In genomic region chr1:181150827-181151534, GRCm38 (mm10) we compare ENCODE assay signal across 8 mouse cellular contexts. TPM values are rescaled to one million over a fixed set of nuclear protein-coding genes. Genes with fewer than 3 reads are reported as not detected.
DNase-seq lines count a peak whose midpoint lies in the region; ATAC-seq and TF ChIP-seq lines count a peak whose summit lies in the region.

No protein-coding gene starts in this region.

- peak; percentile 79 for DNase-seq in 3134 (ENCODE audit: extremely low read depth, insufficient read length, low spot score)
- DNase-seq in adrenal gland, postnatal 36 days: peak; percentile 93 to 94
- DNase-seq in heart, adult 8-10 months (ENCODE audit: low spot score): peak; percentile 92
- DNase-seq in kidney, adult 9 months: peak; percentile 92
- peak; percentile 93 for DNase-seq in limb, embryonic 14.5 days (ENCODE audit: low spot score)
- peak; percentile 94 for DNase-seq in midbrain, postnatal 0 days (ENCODE audit: low spot score)
- peak; percentile 84 to 91 for DNase-seq in spleen, postnatal 14 days (ENCODE audit: low spot score in 2 of 2)

- H3K27me3 ChIP-seq in embryonic facial prominence, embryonic 13.5 days: no peaks in the 10 kb centered on the region
- no peaks in the 10 kb centered on the region for H3K27me3 ChIP-seq in limb, embryonic 14.5 days (ENCODE audit: control insufficient read depth, insufficient read depth, low read length)
- no peaks in the 10 kb centered on the region for H3K27me3 ChIP-seq in midbrain, postnatal 0 days (ENCODE audit: insufficient read depth, low read length)

- TF ChIP-seq POLR2A in limb, embryonic 14.5 days (IDR thresholded peaks at IDR 0.05; ENCODE audit: borderline replicate concordance, extremely low read depth, insufficient read depth, insufficient read length): peak; percentile 82; the same call in 1 of the 2 replicates

- H3K4me3 ChIP-seq in embryonic facial prominence, embryonic 13.5 days: peak overlapping the region; percentile 93
- peak overlapping the region; percentile 90 for H3K4me3 ChIP-seq in limb, embryonic 14.5 days (replicated peaks; ENCODE audit: low read length)
- peak overlapping the region; percentile 97 for H3K4me3 ChIP-seq in midbrain, postnatal 0 days (ENCODE audit: low read depth, low read length)

- peak overlapping the region; percentile 65 for H3K4me2 ChIP-seq in embryonic facial prominence, embryonic 13.5 days
- H3K4me2 ChIP-seq in limb, embryonic 14.5 days (replicated peaks; ENCODE audit: low read depth, low read length, severe bottlenecking): peak overlapping the region; percentile 68
- peak overlapping the region; percentile 72 for H3K4me2 ChIP-seq in midbrain, postnatal 0 days (ENCODE audit: low read depth, low read length, poor library complexity, severe bottlenecking)

- peak overlapping the region; percentile 89 for H3K27ac ChIP-seq in embryonic facial prominence, embryonic 13.5 days
- peak overlapping the region; percentile 83 for H3K27ac ChIP-seq in limb, embryonic 14.5 days (replicated peaks; ENCODE audit: low read depth, low read length)
- peak overlapping the region; percentile 85 for H3K27ac ChIP-seq in midbrain, postnatal 0 days (ENCODE audit: low read depth, low read length)

- peak; percentile 82 for ATAC-seq in embryonic facial prominence, embryonic 13.5 days (ENCODE audit: insufficient number of reproducible peaks, insufficient read depth, low FRiP score, low TSS enrichment, low read depth)
- peak; percentile 90 for ATAC-seq in limb, embryonic 14.5 days (ENCODE audit: low FRiP score, low read depth)
- ATAC-seq in midbrain, postnatal 0 days (ENCODE audit: low FRiP score): peak; percentile 92

- peaks cover 24% of the 10 kb centered on the region for H3K4me1 ChIP-seq in embryonic facial prominence, embryonic 13.5 days
- peaks cover 7% of the 10 kb centered on the region; the same call in 1 of the 2 replicates for H3K4me1 ChIP-seq in limb, embryonic 14.5 days (ENCODE audit: control insufficient read depth, insufficient read depth, low read length)
- H3K4me1 ChIP-seq in midbrain, postnatal 0 days (ENCODE audit: insufficient read depth, low read length): peaks cover 4% of the 10 kb centered on the region; the same call in 1 of the 2 replicates

- H3K36me3 ChIP-seq in embryonic facial prominence, embryonic 13.5 days: peaks cover 21% of the 10 kb centered on the region
- H3K36me3 ChIP-seq in limb, embryonic 14.5 days (ENCODE audit: control insufficient read depth, insufficient read depth, low read length): peaks cover 16% of the 10 kb centered on the region
- no peaks in the 10 kb centered on the region for H3K36me3 ChIP-seq in midbrain, postnatal 0 days (ENCODE audit: insufficient read depth, low read length)

- H3K9me3 ChIP-seq in embryonic facial prominence, embryonic 13.5 days: no peaks in the 10 kb centered on the region
- H3K9me3 ChIP-seq in limb, embryonic 14.5 days (ENCODE audit: control insufficient read depth, low read length): no peaks in the 10 kb centered on the region
- H3K9me3 ChIP-seq in midbrain, postnatal 0 days (ENCODE audit: low read length): no peaks in the 10 kb centered on the region

- H3K9ac ChIP-seq in embryonic facial prominence, embryonic 13.5 days: peak overlapping the region; percentile 94
- peak overlapping the region; percentile 84 for H3K9ac ChIP-seq in limb, embryonic 14.5 days (ENCODE audit: low read depth, low read length, severe bottlenecking)
- peak overlapping the region; percentile 88 for H3K9ac ChIP-seq in midbrain, postnatal 0 days (replicated peaks; ENCODE audit: low read length, poor library complexity, severe bottlenecking)

- WGBS in embryonic facial prominence, embryonic 13.5 days: under 1% methylated on average over 46 of the region's 59 CpGs
- under 1% methylated on average over 38 of the region's 59 CpGs for WGBS in limb, embryonic 14.5 days
- WGBS in midbrain, postnatal 0 days: under 1% methylated on average over 54 of the region's 59 CpGs

- no peak for TF ChIP-seq CTCF in midbrain, postnatal 0 days (IDR thresholded peaks at IDR 0.05)

RNA-seq across cellular contexts. Expression of gene Cnih4, which starts 6.5 kb away (rescaled TPM):
- total RNA-seq in adrenal gland, postnatal 36 days (2021): 10 to 100 TPM; 46.1 to 60.5 TPM
- polyA plus RNA-seq in embryonic facial prominence, embryonic 13.5 days (2015; fragmentation: Nextera tagmentation; extraction: Ambion mirVana): 89.2 and 98.8 TPM in 2 replicates
- total RNA-seq in heart, adult 8-10 months (2022): 10 to 100 TPM; 46.6 to 52.1 (median 48.9) TPM
- 24.3 and 26.6 TPM in 2 replicates for polyA plus RNA-seq in limb, embryonic 14.5 days (2012; rRNA removed)
- polyA plus RNA-seq in limb, embryonic 14.5 days (2014; fragmentation: Nextera tagmentation; extraction: Ambion mirVana): 90.5 and 99.3 TPM in 2 replicates
- 11.9 and 17.4 TPM in 2 replicates for total RNA-seq in midbrain, postnatal 0 days (2014; rRNA removed)
- 43.1 and 45.7 TPM in 2 replicates for polyA plus RNA-seq in midbrain, postnatal 0 days (2015; fragmentation: Nextera tagmentation; extraction: Ambion mirVana)

RNA-seq across cellular contexts. Expression of gene Nvl, which starts 7.0 kb away (rescaled TPM):
- 10 to 100 TPM; 15.8 to 18.8 TPM for total RNA-seq in adrenal gland, postnatal 36 days (2021)
- polyA plus RNA-seq in embryonic facial prominence, embryonic 13.5 days (2015; fragmentation: Nextera tagmentation; extraction: Ambion mirVana): 51.6 and 55.4 TPM in 2 replicates
- 1 to 10 TPM; 6.9 to 8.0 (median 7.2) TPM for total RNA-seq in heart, adult 8-10 months (2022)
- polyA plus RNA-seq in limb, embryonic 14.5 days (2012; rRNA removed): 69.1 and 79.4 TPM in 2 replicates
- 37.0 and 42.7 TPM in 2 replicates for polyA plus RNA-seq in limb, embryonic 14.5 days (2014; fragmentation: Nextera tagmentation; extraction: Ambion mirVana)
- total RNA-seq in midbrain, postnatal 0 days (2014; rRNA removed): 25.6 and 36.3 TPM in 2 replicates
- 29.4 and 32.7 TPM in 2 replicates for polyA plus RNA-seq in midbrain, postnatal 0 days (2015; fragmentation: Nextera tagmentation; extraction: Ambion mirVana)

Comparison
In these comparisons a context has a peak if more than half of its experiments do, and no peak if none do; other contexts are left out.
1. Peak in every context shown above with its lines: DNase-seq, ATAC-seq, H3K4me3 ChIP-seq and H3K27ac ChIP-seq.